Mouse (Mus musculus) cerebellum, adult 2 months (tissue): Measurements from ENCODE around the gene 4921504E06Rik. TPM values are rescaled to one million over a fixed set of nuclear protein-coding genes. Genes with fewer than 3 reads are reported as not detected.

ENCODE experiments used
- DNase-seq, 2 experiments: peaks; one replicate each; pipeline ENCODE4 v3.0.0; 2021
- H3K27ac ChIP-seq: fragments of 200-500 bp; 2 replicates; pipeline ENCODE4 v1.5.1; 2012; ENCODE audit warnings: low read length, control low read depth, inconsistent platforms; ENCODE audit not compliant: insufficient read depth
- H3K27me3 ChIP-seq: fragments of 200-500 bp; 2 replicates; pipeline ENCODE4 v1.6.1; 2012; ENCODE audit warnings: inconsistent platforms, mild to moderate bottlenecking, low read length, moderate library complexity; ENCODE audit not compliant: control insufficient read depth, insufficient read depth
- H3K4me1 ChIP-seq: fragments of 200-500 bp; 2 replicates; pipeline ENCODE4 v1.6.1; 2011; ENCODE audit warnings: low read length; ENCODE audit not compliant: control insufficient read depth, insufficient read depth
- H3K4me3 ChIP-seq: fragments of 200-500 bp; replicated peaks from 2 replicates; pipeline ENCODE3; 2011; ENCODE audit warnings: mild to moderate bottlenecking, low read depth, low read length, control low read depth; ENCODE audit not compliant: insufficient read depth
- CTCF ChIP-seq: fragments of 200-500 bp; IDR thresholded peaks from 2 replicates; pipeline ENCODE4 v1.5.1; 2011; ENCODE audit warnings: low read depth, mild to moderate bottlenecking, control low read depth, low read length, moderate library complexity, borderline replicate concordance; ENCODE audit not compliant: insufficient read depth
- POLR2A ChIP-seq: fragments of 200-500 bp; IDR thresholded peaks from 2 replicates; pipeline ENCODE4 v1.6.1; 2011; ENCODE audit warnings: low read length, control low read depth, borderline replicate concordance; ENCODE audit not compliant: insufficient read depth
- WGBS: fragments of 180-500 bp; shearing (Covaris S2); methylation state at CpG from one replicate; pipeline ENCODE4 v1.1.7; 2018; 5-methylcytosine and 5-hydroxymethylcytosine counted together
- polyA plus RNA-seq: library from polyadenylated mRNA; depleted of rRNA; stranded (reverse); fragments of >200 nt; gene quantifications from 2 replicates; pipeline ENCODE4 v1.2.3, GENCODE M21; 2012

The 4921504E06Rik gene
- polyA plus RNA-seq, 1 experiment = not detected

DNA sequence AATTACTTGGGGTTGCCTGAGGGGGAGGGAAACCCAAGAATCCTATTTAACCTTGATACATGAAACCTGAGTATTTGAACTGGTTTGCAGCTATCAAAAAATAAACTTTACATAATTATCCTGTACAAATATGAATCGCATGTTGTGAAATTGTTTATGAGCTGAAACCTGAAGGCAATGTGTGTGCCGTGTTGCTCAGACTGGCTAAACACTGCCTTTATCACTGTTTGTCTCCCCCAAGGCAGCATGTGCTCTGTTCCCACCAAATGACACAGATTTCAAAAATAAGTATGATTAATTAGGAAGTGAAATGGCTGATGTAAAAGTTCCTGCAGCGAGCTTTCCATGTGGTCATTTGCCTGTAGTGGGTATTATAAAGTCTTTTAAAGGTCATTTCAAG is 63.5 kb downstream of the 4921504E06Rik start:
- DNase-seq = no peak
- Histone ChIP-seq H3K27ac (no peak overlapping the region), H3K4me1 (no peaks in the 10 kb centered on the region), H3K4me3 (no peak overlapping the region), H3K27me3 (no peaks in the 10 kb centered on the region)
- WGBS = 90% methylated on average over 3 of the region's 3 CpGs
- TF ChIP-seq CTCF (no peak), POLR2A (no peak)

DNA sequence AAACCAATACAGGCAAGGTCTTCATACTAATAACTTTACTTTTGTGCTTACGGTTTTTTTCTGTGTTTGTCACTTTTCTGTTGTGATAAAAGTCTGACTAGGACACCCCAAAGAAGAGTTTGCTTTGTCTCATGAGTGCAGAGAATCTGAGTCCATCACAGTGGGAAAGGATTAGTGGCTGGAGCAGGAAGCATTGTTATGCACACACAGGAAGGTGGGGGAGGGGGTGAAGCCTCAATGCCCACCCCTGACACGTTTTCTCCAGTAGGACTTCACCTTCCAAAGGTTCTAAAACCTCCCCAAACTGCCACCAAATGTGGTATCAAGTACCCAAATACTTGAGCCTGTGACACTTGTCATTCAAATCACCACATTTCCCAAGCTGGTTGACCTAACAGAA is 91.8 kb downstream of the 4921504E06Rik start:
- no peaks in the 10 kb centered on the region for H3K27me3 ChIP-seq
- no peak for DNase-seq
- no peak overlapping the region for H3K4me3 ChIP-seq
- TF ChIP-seq CTCF (no peak), POLR2A (no peak)
- 46% methylated on average over 2 of the region's 2 CpGs for WGBS
- H3K27ac ChIP-seq = no peak overlapping the region
- no peaks in the 10 kb centered on the region for H3K4me1 ChIP-seq

DNA sequence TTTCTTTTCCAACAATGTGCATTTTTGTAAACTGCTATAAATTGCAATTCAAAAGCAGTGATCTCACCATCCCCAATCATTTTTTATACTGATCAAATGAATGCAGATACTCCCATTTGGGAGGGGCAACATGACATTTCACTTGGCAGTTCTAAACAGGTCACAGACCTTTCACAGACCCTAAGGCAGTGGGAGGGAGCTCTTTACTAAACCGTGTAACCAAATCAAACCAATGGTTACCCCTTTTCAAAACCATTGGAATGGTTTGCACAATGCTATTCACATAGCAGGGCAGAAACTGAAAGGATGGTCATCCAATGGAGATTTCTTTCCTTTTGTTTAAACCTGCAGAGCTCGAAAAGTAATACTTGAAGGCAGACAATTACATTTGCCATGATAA is 94.9 kb downstream of the 4921504E06Rik start:
- Histone ChIP-seq H3K4me3 (no peak overlapping the region), H3K4me1 (no peaks in the 10 kb centered on the region), H3K27ac (no peak overlapping the region), H3K27me3 (no peaks in the 10 kb centered on the region; the same call in 1 of the 2 replicates)
- no peak for DNase-seq
- 52% methylated on average over 2 of the region's 2 CpGs for WGBS
- TF ChIP-seq CTCF (no peak), POLR2A (no peak)

DNA sequence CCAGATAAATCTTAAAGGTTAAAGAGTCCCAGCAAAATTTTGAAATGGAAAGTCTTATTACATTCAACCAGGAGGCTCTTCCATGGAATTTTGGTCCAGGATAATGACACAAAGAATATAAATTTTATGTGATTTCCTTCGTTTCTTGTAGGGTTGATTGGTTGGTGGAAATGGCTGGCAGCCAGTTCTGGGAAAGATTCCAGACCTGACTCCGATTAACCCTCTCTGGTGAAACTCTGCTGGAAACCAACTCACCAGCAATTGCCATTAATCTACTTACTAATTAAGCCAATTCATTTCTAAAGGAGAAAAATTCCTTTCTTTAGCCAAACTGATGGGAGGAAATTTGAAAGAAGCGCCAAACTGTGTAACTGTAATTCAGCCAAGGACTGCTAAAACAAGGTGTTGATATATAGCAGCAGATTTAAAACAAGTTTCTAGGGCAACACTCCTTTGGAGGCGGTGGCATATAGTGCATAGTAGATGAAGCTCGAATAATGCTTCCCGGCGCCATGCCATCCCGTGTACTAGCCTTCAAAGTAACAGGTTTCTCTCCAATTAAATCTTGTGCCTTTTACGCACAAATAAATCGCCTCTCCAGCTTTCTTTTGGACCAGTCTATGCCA is 97.7 kb downstream of the 4921504E06Rik start:
- no peak for TF ChIP-seq CTCF
- TF ChIP-seq POLR2A = no peak
- WGBS = 1% methylated on average over 10 of the region's 10 CpGs
- H3K4me3 ChIP-seq = no peak overlapping the region
- H3K27me3 ChIP-seq = peaks cover 2% of the 10 kb centered on the region; the same call in 1 of the 2 replicates
- H3K27ac ChIP-seq = no peak overlapping the region
- no peak for DNase-seq
- no peaks in the 10 kb centered on the region for H3K4me1 ChIP-seq

DNA sequence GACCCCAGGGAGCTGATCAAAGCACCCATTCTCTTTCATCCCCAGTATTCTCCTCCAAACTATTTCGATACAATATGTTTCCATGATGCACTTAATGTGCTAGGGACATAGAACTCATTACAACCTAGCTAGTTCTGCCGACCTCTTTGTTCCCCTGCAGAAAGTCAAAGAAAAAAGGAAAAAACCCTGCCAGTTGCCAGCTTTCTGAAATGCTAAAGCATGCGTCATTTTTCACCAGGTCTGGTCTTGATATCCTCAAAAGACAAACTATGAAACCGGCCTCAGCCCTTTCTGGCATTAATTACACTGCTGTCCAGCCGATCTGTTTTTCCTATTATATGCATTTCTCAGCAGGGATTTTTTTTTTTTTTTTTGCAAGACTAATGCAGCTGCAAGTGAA is 98.5 kb downstream of the 4921504E06Rik start:
- H3K27ac ChIP-seq = no peak overlapping the region
- 2% methylated on average over 5 of the region's 5 CpGs for WGBS
- TF ChIP-seq CTCF (no peak), POLR2A (no peak)

DNA sequence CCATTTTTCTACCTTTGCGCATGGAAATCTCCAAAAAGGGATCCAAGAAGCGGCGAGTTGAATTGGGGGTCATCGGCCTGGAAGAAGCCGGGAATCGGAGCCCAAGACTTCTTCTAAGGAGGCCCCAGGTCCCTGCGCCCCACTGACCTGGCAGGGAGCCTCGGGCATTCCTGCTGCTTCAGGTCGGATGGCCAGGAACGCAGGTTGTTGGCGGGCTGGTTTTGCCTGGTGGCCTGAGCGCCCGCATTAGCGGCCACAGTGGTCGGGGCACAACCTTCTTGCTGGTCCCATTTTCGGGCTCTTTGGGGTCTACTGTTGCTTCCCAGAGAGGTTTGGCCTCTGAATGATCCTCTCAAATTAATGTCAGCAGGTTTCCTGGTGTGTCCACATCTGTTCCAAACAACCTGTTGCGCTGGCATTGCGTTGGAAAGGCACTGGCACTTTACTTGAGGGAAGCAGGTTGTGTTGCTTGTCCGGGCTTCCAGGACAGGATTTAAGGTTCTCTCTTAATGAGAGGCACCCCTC is 101.1 kb downstream of the 4921504E06Rik start:
- Histone ChIP-seq H3K4me3 (no peak overlapping the region), H3K27ac (no peak overlapping the region), H3K4me1 (no peaks in the 10 kb centered on the region; the same call in 1 of the 2 replicates), H3K27me3 (peaks cover 4% of the 10 kb centered on the region; the same call in 1 of the 2 replicates)
- DNase-seq = no peak
- WGBS = under 1% methylated on average over 19 of the region's 19 CpGs
- TF ChIP-seq POLR2A (no peak), CTCF (no peak)

More for the DNA sequence above, 98.5 kb downstream of the 4921504E06Rik start:
- H3K27me3 ChIP-seq = peaks cover 2% of the 10 kb centered on the region; the same call in 1 of the 2 replicates
- no peak overlapping the region for H3K4me3 ChIP-seq
- no peaks in the 10 kb centered on the region for H3K4me1 ChIP-seq
- no peak for DNase-seq

DNA sequence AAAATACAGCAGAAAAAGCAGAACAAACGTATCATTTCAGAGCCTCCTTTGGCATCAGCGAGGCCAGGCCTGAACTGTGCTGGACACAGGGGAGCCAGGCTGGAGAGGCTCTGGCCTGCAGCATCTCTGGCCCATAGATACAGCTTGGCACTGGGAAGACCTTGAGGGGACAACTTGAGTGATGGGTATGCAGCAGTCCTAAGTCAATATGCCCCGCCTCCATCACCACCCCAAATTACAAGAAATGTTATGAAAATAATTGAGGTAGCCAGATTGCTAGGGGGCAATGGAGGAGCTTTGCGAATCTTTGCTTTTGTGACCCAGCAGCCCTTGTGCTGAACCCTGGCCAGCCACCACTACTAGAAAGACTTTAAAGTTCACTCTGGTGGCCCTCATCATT is 104.4 kb downstream of the 4921504E06Rik start:
- H3K4me1 ChIP-seq = no peaks in the 10 kb centered on the region; the same call in 1 of the 2 replicates
- peaks cover 4% of the 10 kb centered on the region; the same call in 1 of the 2 replicates for H3K27me3 ChIP-seq
- DNase-seq = no peak
- no peak overlapping the region for H3K27ac ChIP-seq
- 58% methylated on average over 4 of the region's 4 CpGs for WGBS
- TF ChIP-seq CTCF (no peak), POLR2A (no peak)
- H3K4me3 ChIP-seq = no peak overlapping the region
